Mouse (Mus musculus): ENCODE data around the gene Fam118a.

Fam118a gene

GRCm38 (mm10) chr15:85072651-85073050 lies 43.9 kb downstream of the Fam118a start:
- in situ Hi-C loops (cut with MboI) = no loop called here

- in situ Hi-C loops (cut with MboI) = no loop called here
Observed at GRCm38 (mm10) chr15:85085641-85086040, 56.9 kb downstream of the Fam118a start.

Measured in mature B cell (primary cell).